Mouse (Mus musculus) neural tube, embryonic 13.5 days (tissue): ENCODE results near the gene Cyp11a1. TPM values are rescaled to one million over a fixed set of nuclear protein-coding genes. Genes with fewer than 3 reads are reported as not detected.

Experiments
- ATAC-seq: fragments of 200-750 bp; cut with Nextera tagmentation; 2 replicates; pipeline ENCODE4 v1.8.0; 2017; ENCODE audit warnings: low read depth, mild to moderate bottlenecking, moderate TSS enrichment, moderate library complexity
- H3K27ac ChIP-seq: fragments of 300-500 bp; sonication (generic); replicated peaks from 2 replicates; pipeline ENCODE4 v1.5.1; 2015; ENCODE audit warnings: moderate library complexity, mild to moderate bottlenecking, inconsistent platforms
- H3K27me3 ChIP-seq: fragments of 300-500 bp; sonication (generic); 2 replicates; pipeline ENCODE4 v1.6.1; 2015; ENCODE audit warnings: mild to moderate bottlenecking, inconsistent platforms
- H3K36me3 ChIP-seq: fragments of 300-500 bp; sonication (generic); 2 replicates; pipeline ENCODE4 v1.6.1; 2015; ENCODE audit warnings: mild to moderate bottlenecking, inconsistent platforms
- H3K4me1 ChIP-seq: fragments of 300-500 bp; sonication (generic); replicated peaks from 2 replicates; pipeline ENCODE4 v1.6.1; 2015; ENCODE audit warnings: inconsistent platforms
- H3K4me2 ChIP-seq: fragments of 300-500 bp; sonication (generic); 2 replicates; pipeline ENCODE4 v1.6.1; 2015; ENCODE audit warnings: inconsistent platforms, mild to moderate bottlenecking, moderate library complexity
- H3K4me3 ChIP-seq: fragments of 300-500 bp; sonication (generic); 2 replicates; pipeline ENCODE4 v1.5.1; 2015; ENCODE audit warnings: mild to moderate bottlenecking, inconsistent platforms
- H3K9ac ChIP-seq: fragments of 300-500 bp; sonication (generic); 2 replicates; pipeline ENCODE4 v1.6.1; 2015; ENCODE audit warnings: moderate library complexity, mild to moderate bottlenecking, inconsistent platforms
- H3K9me3 ChIP-seq: fragments of 300-500 bp; sonication (generic); 2 replicates; pipeline ENCODE4 v1.6.1; 2016; ENCODE audit warnings: inconsistent platforms
- WGBS: fragments of 180-500 bp; shearing (Covaris S2); methylation state at CpG from one replicate; pipeline ENCODE4 v1.1.7; 2015; 5-methylcytosine and 5-hydroxymethylcytosine counted together
- polyA plus RNA-seq: library from polyadenylated mRNA; unstranded; fragments of >200 nt; fragmentation: Nextera tagmentation; extraction: Ambion mirVana; gene quantifications from 2 replicates; pipeline ENCODE4 v1.2.1, GENCODE M21; 2015

Gene Cyp11a1
- polyA plus RNA-seq, result 0.14 and 0.18 TPM in 2 replicates

DNA sequence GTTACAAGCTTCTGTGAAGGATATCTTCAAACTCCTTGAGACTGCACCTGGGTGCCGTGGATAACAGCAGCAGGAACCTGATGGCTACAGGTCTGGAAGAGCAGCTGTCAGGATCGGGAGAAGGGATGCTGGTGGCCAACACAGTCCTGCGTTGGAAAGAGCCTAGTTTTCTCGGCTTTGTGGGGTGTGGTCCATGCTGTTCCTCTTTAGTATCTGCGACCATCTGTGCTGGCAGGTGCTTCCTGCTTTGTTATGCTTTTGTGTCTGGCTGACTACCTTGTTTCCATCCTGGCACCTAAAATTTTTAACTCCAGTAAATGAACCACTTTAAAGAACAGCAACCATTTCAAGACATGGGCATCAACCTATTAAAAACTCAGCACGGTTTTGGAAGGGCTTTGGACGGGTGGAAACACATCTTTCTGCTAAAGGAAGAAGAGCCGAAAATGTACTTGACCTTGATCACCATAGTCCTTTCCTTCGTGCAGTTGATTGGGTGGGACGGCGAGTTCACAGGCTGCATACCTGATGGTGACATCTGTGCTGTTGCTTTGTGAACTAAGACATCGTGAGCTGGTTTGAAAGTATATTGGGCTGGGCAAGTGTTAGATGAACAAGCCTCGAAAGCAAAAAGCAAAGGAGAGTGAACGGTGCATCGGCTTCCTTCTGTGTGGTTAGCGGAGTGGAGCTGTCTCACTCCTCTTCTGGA is at the start of gene Cyp11a1:
Cyp11a1 (plus strand) TSS at position 659 of the 709 bp plus-strand sequence.
- H3K4me2 ChIP-seq, result no peak within 1 kb of the TSS
- no peaks in the 10 kb centered on the region for H3K36me3 ChIP-seq
- no peak for ATAC-seq
- H3K4me3 ChIP-seq, result no peak within 1 kb of the TSS
- peaks cover 16% of the 10 kb centered on the region for H3K4me1 ChIP-seq
- no peaks in the 10 kb centered on the region for H3K27me3 ChIP-seq
- WGBS, result 87% methylated on average over 16 of the region's 16 CpGs
- no peaks in the 10 kb centered on the region for H3K9me3 ChIP-seq
- H3K9ac ChIP-seq, result no peak within 1 kb of the TSS
- H3K27ac ChIP-seq, result no peak within 1 kb of the TSS

- Histone ChIP-seq H3K36me3 (peaks cover 74% of the 10 kb centered on the region), H3K9me3 (no peaks in the 10 kb centered on the region), H3K4me2 (no peak overlapping the region), H3K27me3 (no peaks in the 10 kb centered on the region), H3K27ac (no peak overlapping the region), H3K9ac (no peak overlapping the region), H3K4me1 (peaks cover 9% of the 10 kb centered on the region), H3K4me3 (no peak overlapping the region)
- 87% methylated on average over 5 of the region's 5 CpGs for WGBS
- no peak for ATAC-seq
Measured at GRCm38 (mm10) chr9:57956838-57957236, 49.4 kb upstream of the Cyp11a1 start.

DNA sequence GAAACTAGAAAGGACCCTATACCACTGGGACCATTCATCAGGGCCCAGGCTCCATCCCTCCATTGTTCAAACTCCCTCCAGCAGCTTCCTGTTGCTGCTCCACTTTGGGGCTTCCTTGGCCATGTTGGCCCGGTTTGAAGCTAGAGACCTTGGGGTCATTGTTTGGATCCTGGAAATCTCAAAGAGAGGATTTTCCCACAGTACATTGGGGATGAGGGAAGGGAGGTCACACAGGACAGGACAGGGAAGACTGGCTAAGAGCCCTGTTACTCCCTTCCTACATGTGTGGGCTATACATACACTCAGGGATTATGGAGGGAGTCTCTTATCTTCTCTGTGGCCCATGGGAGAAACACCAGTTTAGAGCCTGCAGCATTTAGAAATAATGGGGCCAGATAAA is 47.6 kb upstream of the Cyp11a1 start:
- WGBS, result 90% methylated on average over 1 of the region's 1 CpGs
- Histone ChIP-seq H3K27ac (no peak overlapping the region), H3K4me3 (no peak overlapping the region), H3K4me1 (no peaks in the 10 kb centered on the region; the same call in 1 of the 2 replicates), H3K9me3 (no peaks in the 10 kb centered on the region), H3K27me3 (no peaks in the 10 kb centered on the region), H3K4me2 (no peak overlapping the region), H3K36me3 (peaks cover 77% of the 10 kb centered on the region), H3K9ac (no peak overlapping the region)
- ATAC-seq, result no peak

- no peak for ATAC-seq
- H3K9ac ChIP-seq, result no peak overlapping the region
- peaks cover 77% of the 10 kb centered on the region for H3K36me3 ChIP-seq
- H3K27me3 ChIP-seq, result no peaks in the 10 kb centered on the region
- no peak overlapping the region for H3K4me2 ChIP-seq
- no peaks in the 10 kb centered on the region; the same call in 1 of the 2 replicates for H3K4me1 ChIP-seq
- H3K27ac ChIP-seq, result no peak overlapping the region
- H3K4me3 ChIP-seq, result no peak overlapping the region
- no peaks in the 10 kb centered on the region for H3K9me3 ChIP-seq
- 73% methylated on average over 10 of the region's 10 CpGs for WGBS
Measured at GRCm38 (mm10) chr9:57959399-57959798, 46.8 kb upstream of the Cyp11a1 start.

DNA sequence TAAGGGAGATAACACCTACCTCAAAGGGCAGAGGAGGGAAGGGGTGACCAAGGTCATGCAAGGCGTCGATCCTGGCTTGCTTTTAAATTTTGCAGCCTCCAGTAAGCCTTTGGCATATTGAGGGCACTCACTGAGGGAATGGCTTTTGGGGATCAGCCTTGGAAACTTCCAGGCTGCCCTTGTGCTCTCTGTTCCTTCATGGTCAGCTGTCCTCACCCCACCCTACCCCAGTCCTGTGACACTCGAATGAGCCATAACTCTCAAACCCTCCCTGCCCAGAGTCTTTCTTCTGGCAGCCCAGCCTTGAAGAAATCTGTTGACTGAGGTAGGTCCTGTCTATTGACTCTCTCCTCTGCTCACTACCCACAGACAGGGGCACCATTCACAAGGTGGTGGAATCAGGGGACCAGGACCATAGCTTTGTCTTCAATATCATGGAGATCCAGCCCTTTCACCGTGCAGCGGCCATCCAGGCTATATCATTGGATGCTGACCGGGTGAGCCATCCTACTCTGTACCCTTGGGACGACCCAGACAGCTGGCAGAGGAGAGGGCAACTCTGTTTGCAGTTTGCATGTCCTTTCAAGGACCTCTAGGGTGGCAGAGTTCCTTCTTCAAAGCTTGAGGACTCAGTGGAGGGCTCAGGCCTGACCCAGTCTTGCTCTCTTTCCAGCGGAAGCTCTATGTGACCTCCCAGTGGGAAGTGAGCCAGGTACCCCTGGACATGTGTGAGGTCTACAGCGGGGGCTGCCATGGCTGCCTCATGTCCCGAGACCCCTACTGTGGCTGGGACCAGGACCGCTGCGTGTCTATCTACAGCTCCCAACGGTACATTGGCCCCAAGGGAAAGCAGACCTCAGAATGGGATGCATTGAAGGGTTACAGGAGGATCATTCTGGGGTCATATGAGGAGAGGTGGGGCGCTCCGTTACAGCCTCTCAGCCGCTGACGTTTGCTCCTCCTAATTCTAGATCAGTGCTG is 46.0 kb upstream of the Cyp11a1 start:
- peaks cover 69% of the 10 kb centered on the region for H3K36me3 ChIP-seq
- H3K4me3 ChIP-seq, result no peak overlapping the region
- H3K4me1 ChIP-seq, result no peaks in the 10 kb centered on the region; the same call in 1 of the 2 replicates
- no peak overlapping the region for H3K9ac ChIP-seq
- no peak overlapping the region for H3K4me2 ChIP-seq
- no peaks in the 10 kb centered on the region for H3K9me3 ChIP-seq
- no peak overlapping the region for H3K27ac ChIP-seq
- no peaks in the 10 kb centered on the region for H3K27me3 ChIP-seq
- ATAC-seq, result no peak
- 90% methylated on average over 17 of the region's 17 CpGs for WGBS

- Histone ChIP-seq H3K4me1 (no peaks in the 10 kb centered on the region; the same call in 1 of the 2 replicates), H3K27me3 (no peaks in the 10 kb centered on the region), H3K4me3 (no peak overlapping the region), H3K4me2 (no peak overlapping the region), H3K27ac (no peak overlapping the region), H3K9me3 (no peaks in the 10 kb centered on the region), H3K36me3 (peaks cover 59% of the 10 kb centered on the region), H3K9ac (no peak overlapping the region)
- ATAC-seq, result no peak
- 90% methylated on average over 15 of the region's 15 CpGs for WGBS
Measured at GRCm38 (mm10) chr9:57961226-57961625, 45.0 kb upstream of the Cyp11a1 start.

- Histone ChIP-seq H3K27ac (no peak overlapping the region), H3K36me3 (peaks cover 50% of the 10 kb centered on the region), H3K9ac (no peak overlapping the region), H3K4me2 (no peak overlapping the region), H3K4me3 (no peak overlapping the region), H3K27me3 (no peaks in the 10 kb centered on the region), H3K4me1 (no peaks in the 10 kb centered on the region; the same call in 1 of the 2 replicates), H3K9me3 (no peaks in the 10 kb centered on the region)
- WGBS, result 74% methylated on average over 17 of the region's 17 CpGs
- no peak; the same call in 1 of the 2 replicates for ATAC-seq
Measured at GRCm38 (mm10) chr9:57961863-57962778, 44.1 kb upstream of the Cyp11a1 start.

- Histone ChIP-seq H3K4me1 (no peaks in the 10 kb centered on the region; the same call in 1 of the 2 replicates), H3K27me3 (no peaks in the 10 kb centered on the region), H3K27ac (no peak overlapping the region), H3K9ac (no peak overlapping the region), H3K36me3 (peaks cover 37% of the 10 kb centered on the region), H3K4me2 (no peak overlapping the region), H3K4me3 (no peak overlapping the region), H3K9me3 (no peaks in the 10 kb centered on the region)
- ATAC-seq, result no peak
- WGBS, result 88% methylated on average over 4 of the region's 4 CpGs
Measured at GRCm38 (mm10) chr9:57963249-57963997, 42.8 kb upstream of the Cyp11a1 start.

GRCm38 (mm10) chr9:57963998-57964395 is 42.2 kb upstream of the Cyp11a1 start:
- H3K4me2 ChIP-seq, result no peak overlapping the region
- H3K9me3 ChIP-seq, result no peaks in the 10 kb centered on the region
- no peaks in the 10 kb centered on the region; the same call in 1 of the 2 replicates for H3K4me1 ChIP-seq
- ATAC-seq, result no peak
- 85% methylated on average over 5 of the region's 5 CpGs for WGBS
- no peak overlapping the region for H3K9ac ChIP-seq
- no peak overlapping the region for H3K27ac ChIP-seq
- H3K4me3 ChIP-seq, result no peak overlapping the region
- peaks cover 31% of the 10 kb centered on the region for H3K36me3 ChIP-seq
- H3K27me3 ChIP-seq, result no peaks in the 10 kb centered on the region

DNA sequence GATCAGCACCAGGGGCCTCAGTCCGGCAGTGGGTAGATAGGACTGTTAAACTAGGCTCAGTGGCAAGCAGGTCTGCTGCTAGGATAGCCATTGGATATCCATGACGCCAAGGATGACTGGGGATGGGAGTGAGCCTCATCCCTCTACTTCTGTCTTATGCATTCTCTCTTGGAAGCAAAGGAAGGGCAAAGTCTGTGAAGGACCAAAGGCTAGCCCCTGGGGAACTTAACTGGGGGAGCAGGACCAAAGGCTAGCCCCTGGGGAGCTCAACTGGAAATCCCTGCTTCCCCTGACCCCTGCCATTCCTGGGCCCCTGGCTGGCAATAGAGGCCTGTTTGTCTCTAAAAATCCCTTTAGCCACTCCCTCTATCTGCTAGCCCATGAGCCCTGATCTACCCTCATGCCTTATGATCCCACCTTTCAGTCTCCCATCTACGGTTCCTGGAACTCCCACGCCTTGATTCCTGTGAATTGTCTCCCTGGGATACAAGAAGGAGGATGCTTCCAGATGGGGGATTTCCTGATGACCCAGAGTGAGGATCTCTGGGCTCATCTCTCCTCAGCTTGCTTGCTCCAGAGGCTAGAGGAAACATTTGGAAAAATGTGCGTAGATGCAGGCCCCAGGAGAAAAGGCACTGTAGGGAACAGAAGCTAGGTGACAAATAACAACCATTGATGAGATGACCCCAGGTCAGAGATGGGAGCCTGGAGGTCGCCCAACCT is 41.5 kb upstream of the Cyp11a1 start:
- Histone ChIP-seq H3K9ac (no peak overlapping the region), H3K4me1 (no peaks in the 10 kb centered on the region; the same call in 1 of the 2 replicates), H3K36me3 (peaks cover 24% of the 10 kb centered on the region), H3K4me3 (no peak overlapping the region), H3K9me3 (no peaks in the 10 kb centered on the region), H3K27me3 (no peaks in the 10 kb centered on the region), H3K4me2 (no peak overlapping the region), H3K27ac (no peak overlapping the region)
- WGBS, result 69% methylated on average over 6 of the region's 6 CpGs
- ATAC-seq, result no peak
